Mouse (Mus musculus) midbrain, embryonic 16.5 days (tissue): Measurements from ENCODE around the gene Fn1. TPM values are rescaled to one million over a fixed set of nuclear protein-coding genes. Genes with fewer than 3 reads are reported as not detected.

Experiments used
- ATAC-seq: fragments of 200-750 bp; cut with Nextera tagmentation; 2 replicates; pipeline ENCODE4 v1.8.0; 2017; ENCODE audit warnings: moderate TSS enrichment
- H3K27ac ChIP-seq: fragments of 300-500 bp; sonication (generic); 2 replicates; pipeline ENCODE4 v1.5.1; 2014; ENCODE audit warnings: mild to moderate bottlenecking, low read length, mixed read lengths
- H3K27me3 ChIP-seq: fragments of 300-500 bp; sonication (generic); 2 replicates; pipeline ENCODE4 v1.6.1; 2014; ENCODE audit warnings: low read depth, low read length, mixed read lengths; ENCODE audit not compliant: control insufficient read depth, insufficient read depth
- H3K36me3 ChIP-seq: fragments of 300-500 bp; sonication (generic); 2 replicates; pipeline ENCODE4 v1.6.1; 2014; ENCODE audit warnings: mild to moderate bottlenecking, low read length, moderate library complexity, mixed read lengths; ENCODE audit not compliant: control insufficient read depth, insufficient read depth
- H3K4me1 ChIP-seq: fragments of 300-500 bp; sonication (generic); 2 replicates; pipeline ENCODE4 v1.6.1; 2014; ENCODE audit warnings: mild to moderate bottlenecking, low read length, mixed read lengths; ENCODE audit not compliant: control insufficient read depth, insufficient read depth
- H3K4me2 ChIP-seq: fragments of 300-500 bp; sonication (generic); 2 replicates; pipeline ENCODE4 v1.6.1; 2014; ENCODE audit warnings: mild to moderate bottlenecking, low read length, mixed read lengths
- H3K4me3 ChIP-seq: fragments of 300-500 bp; sonication (generic); 2 replicates; pipeline ENCODE4 v1.5.1; 2014; ENCODE audit warnings: low read depth, mild to moderate bottlenecking, low read length, moderate library complexity, mixed read lengths
- H3K9ac ChIP-seq: fragments of 300-500 bp; sonication (generic); 2 replicates; pipeline ENCODE4 v1.6.1; 2014; ENCODE audit warnings: low read depth, low read length, mixed read lengths
- H3K9me3 ChIP-seq: fragments of 300-500 bp; sonication (generic); replicated peaks from 2 replicates; pipeline ENCODE4 v1.6.1; 2014; ENCODE audit warnings: mild to moderate bottlenecking, low read length, mixed read lengths; ENCODE audit not compliant: control insufficient read depth, poor library complexity, severe bottlenecking
- WGBS: fragments of 180-500 bp; shearing (Covaris S2); extraction: QIAGEN DNeasy Blood & Tissue Kit; methylation state at CpG from one replicate; pipeline ENCODE4 v1.1.7; 2014; 5-methylcytosine and 5-hydroxymethylcytosine counted together
- polyA plus RNA-seq: library from polyadenylated mRNA; unstranded; fragments of >200 nt; fragmentation: Nextera tagmentation; extraction: Ambion mirVana; gene quantifications from 2 replicates; pipeline ENCODE4 v1.2.1, GENCODE M21; 2015

The Fn1 gene
- polyA plus RNA-seq, 1 experiment from 2014 or later: 26.0 TPM

DNA sequence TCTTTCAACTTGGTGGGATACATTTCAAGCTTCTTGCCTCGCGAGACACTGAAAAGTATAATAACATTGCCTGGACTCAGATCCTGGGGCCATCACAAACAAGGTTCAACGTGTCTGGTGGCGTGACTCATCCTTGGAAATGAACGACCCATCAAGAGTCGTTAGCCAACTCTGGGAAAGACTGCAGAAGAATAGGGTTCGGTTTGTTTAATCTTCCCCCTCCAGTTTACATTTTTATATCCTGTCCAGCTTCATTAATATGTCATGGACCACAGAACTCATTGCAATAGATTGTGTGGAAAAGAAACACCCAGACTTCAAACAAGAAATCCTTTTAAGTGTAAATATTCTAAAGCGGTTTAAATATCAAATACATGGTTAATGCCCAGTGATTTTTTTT lies 22.8 kb downstream of the Fn1 start:
- 88% methylated on average over 8 of the region's 8 CpGs for WGBS
- H3K36me3 ChIP-seq: no peaks in the 10 kb centered on the region
- ATAC-seq: no peak
- H3K4me1 ChIP-seq: no peaks in the 10 kb centered on the region
- no peaks in the 10 kb centered on the region for H3K9me3 ChIP-seq
- no peak overlapping the region for H3K4me3 ChIP-seq
- H3K27me3 ChIP-seq: no peaks in the 10 kb centered on the region
- H3K9ac ChIP-seq: no peak overlapping the region
- no peak overlapping the region for H3K27ac ChIP-seq
- H3K4me2 ChIP-seq: no peak overlapping the region

DNA sequence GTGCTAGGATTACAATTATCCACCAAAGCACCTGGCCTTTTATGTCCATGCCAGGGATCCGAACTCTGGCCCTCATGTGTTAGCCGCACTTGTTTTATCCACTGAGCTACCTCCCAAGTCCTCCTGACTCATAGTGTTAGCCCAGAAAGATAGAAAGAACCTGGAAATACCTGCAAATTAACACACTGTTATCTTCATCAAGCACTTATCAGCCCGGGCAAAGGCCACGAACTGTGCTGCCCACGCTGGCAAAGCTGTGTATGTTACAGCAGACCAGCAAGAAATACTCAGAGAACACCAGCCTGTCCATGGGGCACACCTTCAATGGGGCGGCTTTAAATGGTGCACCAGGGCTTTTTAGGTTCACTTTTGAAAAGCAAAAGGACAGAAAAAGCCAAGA lies 29.4 kb downstream of the Fn1 start:
- Histone ChIP-seq H3K4me2 (no peak overlapping the region), H3K9ac (no peak overlapping the region), H3K27me3 (peaks cover 7% of the 10 kb centered on the region), H3K27ac (no peak overlapping the region), H3K4me3 (no peak overlapping the region), H3K36me3 (no peaks in the 10 kb centered on the region), H3K9me3 (no peaks in the 10 kb centered on the region), H3K4me1 (no peaks in the 10 kb centered on the region)
- WGBS: 95% methylated on average over 6 of the region's 6 CpGs
- ATAC-seq: no peak

DNA sequence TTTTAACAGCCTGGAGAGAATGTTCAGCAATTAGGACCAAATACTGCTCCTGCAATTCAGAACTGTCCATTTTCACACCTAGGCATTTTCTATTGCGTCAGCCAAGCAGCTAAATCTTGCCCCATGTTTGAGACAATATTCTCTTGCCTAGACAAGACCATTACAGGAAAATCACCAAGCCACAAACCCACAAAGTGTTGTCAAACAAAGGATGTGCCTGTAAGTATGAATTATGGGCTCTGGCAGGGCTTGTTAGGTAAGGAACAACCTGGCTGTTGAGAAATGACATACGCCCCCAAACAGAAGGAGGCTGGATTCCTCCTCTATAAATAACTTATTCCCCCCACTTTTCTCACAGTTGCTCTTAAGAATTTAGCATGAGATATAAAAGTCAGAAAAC lies 31.5 kb downstream of the Fn1 start:
- no peak overlapping the region for H3K4me2 ChIP-seq
- H3K27me3 ChIP-seq: peaks cover 8% of the 10 kb centered on the region
- no peaks in the 10 kb centered on the region for H3K9me3 ChIP-seq
- H3K9ac ChIP-seq: no peak overlapping the region
- WGBS: 96% methylated on average over 2 of the region's 2 CpGs
- H3K36me3 ChIP-seq: no peaks in the 10 kb centered on the region
- no peaks in the 10 kb centered on the region for H3K4me1 ChIP-seq
- H3K4me3 ChIP-seq: no peak overlapping the region
- H3K27ac ChIP-seq: no peak overlapping the region
- no peak for ATAC-seq

DNA sequence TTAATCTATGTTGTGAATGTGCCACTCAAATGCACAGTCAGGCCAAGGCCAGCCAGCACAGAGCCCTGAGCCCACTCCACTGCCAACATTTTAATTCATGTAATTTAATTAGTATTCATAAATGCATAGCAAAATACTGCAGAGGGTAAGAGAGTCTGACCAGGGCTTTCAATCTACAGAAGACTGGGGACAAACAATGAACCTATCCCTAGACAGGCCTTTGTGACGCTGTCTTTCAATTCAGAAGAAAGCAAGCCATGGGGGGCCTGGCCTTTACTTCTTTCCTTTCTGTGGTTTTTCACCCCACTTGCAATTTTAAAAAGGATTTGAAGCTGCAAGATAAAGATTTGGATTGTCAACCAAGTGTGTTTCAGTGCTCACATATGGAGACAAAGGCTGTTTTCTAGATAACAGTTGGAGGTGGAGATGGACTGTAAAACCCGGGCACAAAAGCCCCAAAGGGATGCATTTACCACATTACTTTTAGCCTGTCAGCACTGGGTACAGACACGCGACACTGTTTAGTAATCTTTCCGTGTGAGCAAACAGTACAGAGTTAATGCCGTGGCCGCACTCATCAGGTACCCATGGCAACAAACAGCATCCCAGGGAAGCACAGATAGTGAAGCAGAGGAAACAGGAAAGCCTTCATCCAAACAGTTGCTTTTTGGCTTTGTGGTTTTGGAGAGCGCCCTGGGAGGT lies 38.3 kb downstream of the Fn1 start:
- H3K36me3 ChIP-seq: no peaks in the 10 kb centered on the region
- no peak overlapping the region for H3K9ac ChIP-seq
- peaks cover 16% of the 10 kb centered on the region for H3K4me1 ChIP-seq
- peaks cover 3% of the 10 kb centered on the region for H3K27me3 ChIP-seq
- H3K4me3 ChIP-seq: no peak overlapping the region
- no peaks in the 10 kb centered on the region for H3K9me3 ChIP-seq
- 6% methylated on average over 8 of the region's 8 CpGs for WGBS
- ATAC-seq: peak; percentile 96
- H3K4me2 ChIP-seq: peak overlapping the region; percentile 2
- H3K27ac ChIP-seq: peak overlapping the region; percentile 76

DNA sequence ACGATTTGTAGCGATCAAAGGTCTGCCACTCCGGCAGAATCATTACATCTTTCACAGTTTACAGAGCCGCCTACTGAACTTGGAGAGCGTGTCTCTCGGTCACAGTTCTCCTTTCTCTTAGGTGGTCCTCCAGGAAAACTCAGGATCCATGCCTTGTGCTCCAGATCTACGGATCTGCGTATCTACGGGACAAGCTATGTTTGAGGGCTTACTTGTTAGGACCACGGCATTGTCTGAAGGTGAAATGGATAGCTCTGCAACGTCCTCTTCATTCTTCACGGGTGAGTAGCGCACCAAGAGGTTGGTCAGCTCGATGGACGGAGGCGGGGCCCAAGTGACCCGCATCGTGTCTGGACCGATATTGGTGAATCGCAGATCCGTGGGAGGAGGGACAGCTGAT lies 40.7 kb downstream of the Fn1 start:
- Histone ChIP-seq H3K4me2 (no peak overlapping the region), H3K27me3 (no peaks in the 10 kb centered on the region), H3K4me1 (peaks cover 16% of the 10 kb centered on the region), H3K36me3 (no peaks in the 10 kb centered on the region), H3K27ac (no peak overlapping the region), H3K9me3 (no peaks in the 10 kb centered on the region), H3K4me3 (no peak overlapping the region), H3K9ac (no peak overlapping the region)
- no peak for ATAC-seq
- 94% methylated on average over 21 of the region's 21 CpGs for WGBS

DNA sequence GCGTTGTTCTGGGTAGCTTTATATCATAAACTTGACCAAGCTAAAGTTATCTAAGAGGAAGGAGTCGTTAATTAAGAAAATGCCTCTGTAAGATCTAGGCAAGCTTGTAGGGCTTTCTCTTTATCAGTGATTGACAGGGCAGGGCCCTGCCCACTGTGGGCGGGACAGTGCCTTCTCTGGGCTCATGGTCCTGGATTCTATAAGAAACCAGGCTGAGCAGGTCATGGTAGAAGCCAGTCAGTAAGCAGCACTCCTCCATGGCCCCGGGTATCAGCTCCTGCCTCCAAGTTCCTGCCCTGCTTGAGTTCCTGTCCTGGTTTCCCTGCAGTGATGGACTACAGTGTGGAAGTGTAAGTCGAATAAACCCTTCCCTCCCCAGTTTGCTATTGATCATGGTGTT lies 43.1 kb downstream of the Fn1 start:
- Histone ChIP-seq H3K9me3 (no peaks in the 10 kb centered on the region), H3K9ac (no peak overlapping the region), H3K27ac (no peak overlapping the region), H3K4me2 (no peak overlapping the region), H3K4me1 (peaks cover 9% of the 10 kb centered on the region), H3K4me3 (no peak overlapping the region), H3K27me3 (no peaks in the 10 kb centered on the region), H3K36me3 (no peaks in the 10 kb centered on the region)
- whole genome bisulfite sequencing: 95% methylated on average over 5 of the region's 5 CpGs
- no peak for ATAC-seq

DNA sequence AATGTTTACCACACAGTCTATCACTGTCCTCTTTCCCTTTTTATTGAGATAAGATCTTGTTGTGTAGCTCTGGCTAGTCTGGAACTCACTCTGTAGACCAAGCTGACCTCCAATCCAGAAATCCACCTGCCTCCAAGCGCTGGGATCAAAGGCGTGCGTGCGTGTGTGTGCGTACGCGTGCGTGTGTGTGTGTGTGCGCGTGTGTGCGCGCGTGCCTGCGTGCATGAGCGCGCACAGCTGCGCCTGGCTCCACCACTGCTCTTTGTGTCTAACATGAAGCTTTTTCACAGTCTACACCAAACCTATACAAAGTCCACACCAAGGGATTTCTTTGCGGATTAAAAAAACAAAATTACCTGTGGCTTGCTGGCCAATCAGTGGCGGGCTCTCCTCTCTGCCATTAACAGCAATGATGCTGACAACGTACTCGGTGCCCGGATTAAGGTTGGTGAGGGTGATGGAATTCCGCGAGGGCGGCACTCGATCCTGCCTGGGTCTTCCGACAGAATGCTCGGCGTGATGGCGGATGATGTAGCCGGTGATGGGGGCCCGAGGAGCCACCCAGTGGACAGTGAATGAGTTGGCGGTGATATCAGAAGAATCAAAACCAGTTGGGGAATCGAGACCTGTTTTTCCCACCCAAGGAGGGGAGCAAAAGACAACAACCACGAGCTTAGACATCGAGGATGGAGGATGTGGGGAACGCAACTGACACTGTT lies 43.8 kb downstream of the Fn1 start:
- Histone ChIP-seq H3K4me3 (no peak overlapping the region), H3K4me2 (no peak overlapping the region), H3K27me3 (no peaks in the 10 kb centered on the region), H3K9me3 (no peaks in the 10 kb centered on the region), H3K27ac (no peak overlapping the region), H3K9ac (no peak overlapping the region), H3K4me1 (peaks cover 2% of the 10 kb centered on the region), H3K36me3 (no peaks in the 10 kb centered on the region)
- 99% methylated on average over 37 of the region's 37 CpGs for WGBS
- no peak for ATAC-seq

DNA sequence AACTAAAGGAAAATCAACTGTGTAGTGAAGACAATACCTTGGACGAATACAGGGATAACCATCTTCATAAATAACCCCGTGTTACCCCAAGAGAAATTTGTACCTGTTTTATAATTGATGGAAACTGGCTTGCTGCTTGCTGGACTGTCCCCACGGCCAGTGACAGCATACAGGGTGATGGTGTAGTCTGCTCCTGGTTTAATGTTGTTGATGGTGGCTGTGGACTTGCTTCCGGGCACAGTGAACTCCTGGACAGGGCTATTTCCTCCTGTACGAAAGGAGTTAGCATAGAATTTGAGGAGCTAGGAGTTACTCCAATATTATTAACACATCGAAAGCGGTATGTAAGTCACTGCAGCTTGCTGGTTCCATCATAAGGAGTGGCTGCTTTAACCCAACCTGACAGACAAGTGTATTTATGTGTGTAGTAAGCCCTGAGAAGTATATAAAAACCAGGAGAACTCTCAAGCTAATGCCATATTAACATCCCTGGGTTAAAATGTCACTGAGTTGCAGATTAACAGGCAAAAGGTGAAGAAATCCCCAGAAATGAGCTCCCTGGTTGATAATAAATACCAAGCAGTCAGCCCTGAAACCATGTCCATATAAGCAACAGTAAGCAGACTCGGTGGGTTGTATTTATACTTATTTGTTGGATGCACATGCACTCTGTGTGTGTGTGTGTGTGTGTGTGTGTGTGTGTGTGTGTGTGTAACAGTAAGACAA lies 46.2 kb downstream of the Fn1 start:
- H3K9ac ChIP-seq: no peak overlapping the region
- no peak overlapping the region for H3K27ac ChIP-seq
- H3K4me2 ChIP-seq: no peak overlapping the region
- no peaks in the 10 kb centered on the region for H3K9me3 ChIP-seq
- no peaks in the 10 kb centered on the region for H3K27me3 ChIP-seq
- H3K36me3 ChIP-seq: no peaks in the 10 kb centered on the region
- WGBS: 93% methylated on average over 8 of the region's 8 CpGs
- H3K4me1 ChIP-seq: no peaks in the 10 kb centered on the region
- H3K4me3 ChIP-seq: no peak overlapping the region
- ATAC-seq: no peak

DNA sequence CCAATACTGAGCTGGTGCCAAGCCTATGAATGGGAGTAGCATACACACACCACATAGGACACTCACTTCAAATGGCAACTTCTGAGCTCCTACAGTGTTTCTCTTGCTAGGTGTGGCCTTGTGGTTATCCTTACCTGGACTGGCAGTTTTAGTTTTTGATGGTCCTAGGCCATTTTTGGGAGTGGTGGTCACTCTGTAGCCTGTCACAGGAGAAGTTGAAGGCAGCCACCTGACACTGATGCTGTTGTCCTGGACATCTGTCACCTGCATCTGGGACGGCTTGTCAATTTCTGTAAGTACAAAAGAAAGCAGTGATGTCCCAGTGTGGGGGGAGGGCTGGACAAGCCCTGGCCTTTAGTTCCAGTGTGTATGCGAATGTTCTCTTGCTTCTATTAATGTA lies 47.2 kb downstream of the Fn1 start:
- Histone ChIP-seq H3K4me2 (no peak overlapping the region), H3K27me3 (no peaks in the 10 kb centered on the region), H3K9ac (no peak overlapping the region), H3K36me3 (no peaks in the 10 kb centered on the region), H3K9me3 (no peaks in the 10 kb centered on the region), H3K4me3 (no peak overlapping the region), H3K4me1 (no peaks in the 10 kb centered on the region), H3K27ac (no peak overlapping the region)
- 91% methylated on average over 2 of the region's 2 CpGs for WGBS
- ATAC-seq: no peak
